Mouse (Mus musculus) lung, postnatal 36 days (tissue): ENCODE results near the gene Cyb5r1.

Experiments used
- DNase-seq: peaks from one replicate; pipeline ENCODE4 v3.0.0; 2022; ENCODE audit warnings: mixed read lengths

Cyb5r1 gene

GRCm38 (mm10) chr1:134405509-134406413 lies at the start of gene Cyb5r1:
Gene Cyb5r1, plus strand, starts transcription at chr1:134405559.
- peak; percentile 88 for DNase-seq

- DNase-seq, result no peak
Measured at GRCm38 (mm10) chr1:134357461-134357860, 47.9 kb upstream of the Cyb5r1 start.

- no peak for DNase-seq
Measured at GRCm38 (mm10) chr1:134360656-134361055, 44.7 kb upstream of the Cyb5r1 start.

GRCm38 (mm10) chr1:134361195-134361856 lies 44.0 kb upstream of the Cyb5r1 start:
- peak; percentile 25 for DNase-seq

GRCm38 (mm10) chr1:134361857-134362212 lies 43.5 kb upstream of the Cyb5r1 start, which contains the start of gene Tmem183a:
Gene Tmem183a, minus strand, starts transcription at chr1:134361979.
- peak; percentile 96 for DNase-seq

- DNase-seq, result no peak
Measured at GRCm38 (mm10) chr1:134363194-134363593, 42.2 kb upstream of the Cyb5r1 start.

GRCm38 (mm10) chr1:134365491-134365890 lies 39.9 kb upstream of the Cyb5r1 start:
- DNase-seq, result no peak

GRCm38 (mm10) chr1:134368777-134369337 lies 36.5 kb upstream of the Cyb5r1 start:
- DNase-seq, result peak; percentile 90

- DNase-seq, result no peak
Measured at GRCm38 (mm10) chr1:134374124-134374523, 31.2 kb upstream of the Cyb5r1 start.

GRCm38 (mm10) chr1:134381051-134381450 lies 24.3 kb upstream of the Cyb5r1 start:
- DNase-seq, result no peak

- DNase-seq, result peak; percentile 9
Measured at GRCm38 (mm10) chr1:134381795-134382625, 23.3 kb upstream of the Cyb5r1 start.

GRCm38 (mm10) chr1:134384581-134384980 lies 20.8 kb upstream of the Cyb5r1 start:
- no peak for DNase-seq

GRCm38 (mm10) chr1:134385176-134385575 lies 20.2 kb upstream of the Cyb5r1 start:
- no peak for DNase-seq

- DNase-seq, result no peak
Measured at GRCm38 (mm10) chr1:134385666-134386065, 19.7 kb upstream of the Cyb5r1 start, which contains the start of gene 4933406M09Rik. Gene 4933406M09Rik, plus strand, starts transcription at chr1:134385940.

GRCm38 (mm10) chr1:134393827-134394226 lies 11.5 kb upstream of the Cyb5r1 start:
- no peak for DNase-seq

GRCm38 (mm10) chr1:134398210-134398609 lies 7.1 kb upstream of the Cyb5r1 start:
- DNase-seq, result no peak

GRCm38 (mm10) chr1:134399735-134400134 lies 5.6 kb upstream of the Cyb5r1 start:
- peak; percentile 22 for DNase-seq

- no peak for DNase-seq
Measured at GRCm38 (mm10) chr1:134406414-134406771, 1.0 kb downstream of the Cyb5r1 start.

GRCm38 (mm10) chr1:134408080-134408479 lies 2.7 kb downstream of the Cyb5r1 start:
- DNase-seq, result no peak

- no peak for DNase-seq
Measured at GRCm38 (mm10) chr1:134411706-134412629, 6.6 kb downstream of the Cyb5r1 start.

GRCm38 (mm10) chr1:134414038-134414437 lies 8.7 kb downstream of the Cyb5r1 start:
- no peak for DNase-seq
